Comparison of ENCODE assay signal across 13 mouse cellular contexts in the genomic region with DNA sequence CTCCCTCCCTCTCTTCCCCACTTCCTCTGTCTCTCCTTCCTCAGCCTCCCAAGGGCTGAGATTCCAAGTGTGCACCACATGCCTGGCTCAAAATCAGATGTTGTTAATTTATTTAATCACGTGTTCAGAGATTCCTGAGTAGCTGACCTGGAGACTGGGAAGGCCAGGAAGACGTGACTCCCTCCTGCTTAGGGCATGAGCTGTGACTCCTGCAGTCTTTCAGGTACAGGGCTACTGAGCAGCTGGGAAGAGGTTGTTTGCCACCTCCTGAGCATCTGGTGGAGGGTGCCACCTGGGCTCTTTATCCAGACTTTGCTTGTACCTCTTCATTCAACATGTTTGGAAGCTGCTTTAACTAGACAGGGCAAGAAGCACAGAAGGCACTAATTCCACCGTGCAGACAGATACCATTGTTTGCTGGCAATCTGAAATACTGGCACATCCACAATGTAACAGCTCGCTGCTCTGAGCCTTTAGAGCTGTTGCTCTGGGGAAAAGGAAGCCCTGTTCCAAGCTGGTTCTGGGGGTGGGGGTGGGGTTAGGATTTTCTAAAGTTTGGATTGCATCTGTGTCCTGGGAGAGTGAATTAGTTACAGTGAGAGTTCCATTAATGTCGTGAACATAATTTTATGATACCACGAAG.
DNase-seq lines count a peak whose midpoint lies in the region; ATAC-seq and TF ChIP-seq lines count a peak whose summit lies in the region.
"Had no signal": no experiment of that assay in that cellular context is flagged by ENCODE, and none has a peak within 500 bp of the region (broad histone marks: within the 10 kb centered on the region; RNA-seq: fewer than 3 reads in every experiment).

No protein-coding gene starts in this region.

- no peak for TF ChIP-seq POLR2A in kidney, adult 2 months (IDR thresholded peaks at IDR 0.05; ENCODE audit: low read depth, low read length)

- H3K4me3 ChIP-seq in kidney, adult 2 months (ENCODE audit: insufficient read depth, low read depth, low read length) = no peak overlapping the region
- H3K4me3 ChIP-seq in kidney, embryonic 14.5 days (ENCODE audit: low read length) = no peak overlapping the region
- no peak overlapping the region for H3K4me3 ChIP-seq in embryonic facial prominence, embryonic 11.5 days (ENCODE audit: low read depth, low read length)
- H3K4me3 ChIP-seq in midbrain, embryonic 11.5 days (ENCODE audit: low read depth, low read length) = no peak overlapping the region
- H3K4me3 ChIP-seq: heart, embryonic 13.5 days had no signal

- ATAC-seq in kidney, embryonic 14.5 days (ENCODE audit: low FRiP score, low TSS enrichment) = no peak
- no peak for ATAC-seq in embryonic facial prominence, embryonic 11.5 days (replicated peaks; ENCODE audit: insufficient number of reproducible peaks, low FRiP score, low TSS enrichment, low read depth)
- ATAC-seq in midbrain, embryonic 11.5 days (ENCODE audit: low FRiP score) = no peak
- no peak for ATAC-seq in megakaryocyte progenitor cell, adult 5-6 weeks (replicated peaks; ENCODE audit: poor library complexity)
- ATAC-seq: liver, postnatal 0 days had no signal

- H3K36me3 ChIP-seq in kidney, adult 2 months (ENCODE audit: control insufficient read depth, insufficient read depth, low read length) = no peaks in the 10 kb centered on the region
- no peaks in the 10 kb centered on the region for H3K36me3 ChIP-seq in kidney, embryonic 14.5 days (ENCODE audit: control insufficient read depth, insufficient read depth, low read length)
- H3K36me3 ChIP-seq in embryonic facial prominence, embryonic 11.5 days (replicated peaks; ENCODE audit: control insufficient read depth, insufficient read depth, low read depth, low read length) = no peaks in the 10 kb centered on the region
- H3K36me3 ChIP-seq in midbrain, embryonic 11.5 days (ENCODE audit: control insufficient read depth, insufficient read depth, low read length) = no peaks in the 10 kb centered on the region
- H3K36me3 ChIP-seq: heart, embryonic 13.5 days had no signal

- no peak overlapping the region for H3K9ac ChIP-seq in kidney, embryonic 14.5 days (ENCODE audit: low read depth, low read length)
- H3K9ac ChIP-seq in embryonic facial prominence, embryonic 11.5 days (replicated peaks; ENCODE audit: low read length) = no peak overlapping the region
- H3K9ac ChIP-seq in midbrain, embryonic 11.5 days (ENCODE audit: low read length) = no peak overlapping the region
- H3K9ac ChIP-seq: heart, embryonic 13.5 days; liver, postnatal 0 days had no signal

- 41% methylated on average over 6 of the region's 6 CpGs for WGBS in kidney, adult 2 months
- WGBS in kidney, embryonic 14.5 days = 42% methylated on average over 6 of the region's 6 CpGs
- 39% methylated on average over 6 of the region's 6 CpGs for WGBS in embryonic facial prominence, embryonic 11.5 days
- 53% methylated on average over 6 of the region's 6 CpGs for WGBS in midbrain, embryonic 11.5 days

- no peak overlapping the region for H3K4me2 ChIP-seq in kidney, embryonic 14.5 days (replicated peaks; ENCODE audit: low read depth, low read length)
- no peak overlapping the region for H3K4me2 ChIP-seq in embryonic facial prominence, embryonic 11.5 days (ENCODE audit: low read depth, low read length)
- H3K4me2 ChIP-seq in midbrain, embryonic 11.5 days = no peak overlapping the region
- H3K4me2 ChIP-seq: heart, embryonic 13.5 days had no signal

- no peak overlapping the region for H3K27ac ChIP-seq in kidney, adult 2 months (ENCODE audit: insufficient read depth, low read depth, low read length)
- H3K27ac ChIP-seq in kidney, embryonic 14.5 days (ENCODE audit: low read depth, low read length) = no peak overlapping the region
- H3K27ac ChIP-seq in embryonic facial prominence, embryonic 11.5 days (replicated peaks; ENCODE audit: low read depth, low read length) = no peak overlapping the region
- no peak overlapping the region for H3K27ac ChIP-seq in midbrain, embryonic 11.5 days (ENCODE audit: low read depth, low read length)
- H3K27ac ChIP-seq: heart, embryonic 13.5 days had no signal

- peak; percentile 33 for DNase-seq in kidney, adult 2 months
- DNase-seq in NIH3T3 (ENCODE audit: low read depth) = peak; percentile 40
- DNase-seq in embryonic facial prominence, embryonic 11.5 days (ENCODE audit: low spot score) = peak; percentile 63
- DNase-seq in midbrain, embryonic 11.5 days (ENCODE audit: low spot score, missing footprints) = peak; percentile 81
- no peak for DNase-seq in right cerebral cortex, postnatal 36 days (ENCODE audit: low spot score in 2 of 2)
- DNase-seq: adrenal gland, postnatal 36 days; cerebellum, adult 11-12 months; kidney, postnatal 25 days; liver, postnatal 0 days; thymus, postnatal 25 days had no signal

- H3K27me3 ChIP-seq in kidney, adult 2 months (replicated peaks; ENCODE audit: control insufficient read depth, insufficient read depth, low read length) = no peaks in the 10 kb centered on the region
- no peaks in the 10 kb centered on the region for H3K27me3 ChIP-seq in kidney, embryonic 14.5 days (ENCODE audit: control insufficient read depth, insufficient read depth, low read length)
- H3K27me3 ChIP-seq in embryonic facial prominence, embryonic 11.5 days (ENCODE audit: control insufficient read depth, insufficient read depth, low read length) = no peaks in the 10 kb centered on the region
- no peaks in the 10 kb centered on the region for H3K27me3 ChIP-seq in midbrain, embryonic 11.5 days (ENCODE audit: control insufficient read depth, insufficient read depth, low read length)
- H3K27me3 ChIP-seq: heart, embryonic 13.5 days had no signal

- no peaks in the 10 kb centered on the region for H3K9me3 ChIP-seq in kidney, embryonic 14.5 days (ENCODE audit: control insufficient read depth, low read length)
- no peaks in the 10 kb centered on the region for H3K9me3 ChIP-seq in embryonic facial prominence, embryonic 11.5 days (replicated peaks; ENCODE audit: control insufficient read depth, low read length)
- H3K9me3 ChIP-seq in midbrain, embryonic 11.5 days (ENCODE audit: control insufficient read depth, low read length) = no peaks in the 10 kb centered on the region
- H3K9me3 ChIP-seq: heart, embryonic 13.5 days had no signal

- no peak for TF ChIP-seq CTCF in kidney, adult 2 months (conservative IDR thresholded peaks at IDR 0.05; ENCODE audit: insufficient read depth, insufficient read length, low read depth, low read length)

- no peaks in the 10 kb centered on the region for H3K4me1 ChIP-seq in kidney, adult 2 months (ENCODE audit: control insufficient read depth, insufficient read depth, low read length)
- no peaks in the 10 kb centered on the region; the same call in 1 of the 2 replicates for H3K4me1 ChIP-seq in kidney, embryonic 14.5 days (ENCODE audit: control insufficient read depth, insufficient read depth, low read length)
- H3K4me1 ChIP-seq in embryonic facial prominence, embryonic 11.5 days (ENCODE audit: control insufficient read depth, insufficient read depth, low read length) = no peaks in the 10 kb centered on the region
- H3K4me1 ChIP-seq in midbrain, embryonic 11.5 days (ENCODE audit: control insufficient read depth, insufficient read depth, low read length) = peaks cover 14% of the 10 kb centered on the region

Comparison
In these comparisons a context has a peak if more than half of its experiments do, and no peak if none do; other contexts are left out.
1. DNase-seq: peak in kidney, adult 2 months (single experiment), NIH3T3 (single experiment), embryonic facial prominence, embryonic 11.5 days (single experiment) and midbrain, embryonic 11.5 days (single experiment); none in right cerebral cortex, postnatal 36 days (0 of 2).